Mouse (Mus musculus): ENCODE measurements around the gene Map3k14.

- TF ChIP-seq CTCF (conservative IDR thresholded peaks at IDR 0.05; ENCODE audit: insufficient read depth, insufficient read length, low read depth, low read length) = no peak
- TF ChIP-seq POLR2A (IDR thresholded peaks at IDR 0.05; ENCODE audit: low read depth, low read length) = no peak
These were observed 2.1 kb downstream of the Map3k14 start for GRCm38 (mm10) chr11:103265211-103265610.

Data from kidney, adult 2 months (tissue).